Comparison of ENCODE assay signal across 21 mouse cellular contexts in the genomic region with DNA sequence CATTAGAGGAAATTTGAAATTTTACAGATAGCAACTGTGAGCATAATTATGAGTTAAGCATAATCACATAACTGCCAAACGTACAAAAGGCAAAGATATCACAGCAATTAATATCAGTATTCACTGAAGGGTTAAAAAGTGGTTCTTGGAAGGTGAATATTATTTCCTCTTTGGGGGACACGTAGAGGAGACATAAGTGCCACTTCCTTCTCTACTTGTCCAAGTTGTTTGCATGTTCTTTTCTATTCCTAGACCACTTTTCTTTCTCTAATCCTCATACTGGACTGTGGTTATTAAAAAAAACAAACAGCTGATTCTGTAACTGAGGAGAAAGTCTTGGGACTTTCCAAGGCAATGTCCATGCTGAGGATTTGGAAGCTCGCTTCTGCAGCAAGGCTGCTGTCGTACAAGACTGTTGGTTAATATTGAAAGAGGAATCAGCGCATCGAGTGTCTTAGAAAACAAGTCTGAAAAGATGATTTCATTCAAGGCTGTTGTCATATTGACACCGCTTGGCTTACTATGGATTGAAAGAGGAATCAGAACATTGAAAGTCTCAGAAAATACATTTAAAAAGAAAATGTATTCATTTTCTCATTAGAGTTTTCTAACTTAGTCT.
"Had no signal": no experiment of that assay in that cellular context is flagged by ENCODE, and none has a peak within 500 bp of the region (broad histone marks: within the 10 kb centered on the region; RNA-seq: fewer than 3 reads in every experiment).

No protein-coding gene starts in this region.

- H3K27me3 ChIP-seq: liver, embryonic 15.5 days; lung, embryonic 15.5 days; midbrain, embryonic 15.5 days; neural tube, embryonic 12.5 days; neural tube, embryonic 15.5 days had no signal

- H3K9me3 ChIP-seq: liver, embryonic 15.5 days; lung, embryonic 15.5 days; midbrain, embryonic 15.5 days; neural tube, embryonic 12.5 days; neural tube, embryonic 15.5 days had no signal

- H3K9ac ChIP-seq: liver, embryonic 15.5 days; lung, embryonic 15.5 days; midbrain, embryonic 15.5 days; neural tube, embryonic 12.5 days; neural tube, embryonic 15.5 days had no signal

- DNase-seq: kidney, adult 18-20 months; kidney, adult 9 months; kidney, postnatal 25 days; layer of hippocampus, postnatal 36 days; lung, adult 18-20 months; lung, postnatal 10 days; lung, postnatal 36 days; right cerebral cortex, adult 18-20 months; right cerebral cortex, postnatal 14 days; right cerebral cortex, postnatal 4 days; thymus, postnatal 25 days had no signal

- H3K4me2 ChIP-seq: liver, embryonic 11.5 days; liver, embryonic 15.5 days; lung, embryonic 15.5 days; midbrain, embryonic 11.5 days; midbrain, embryonic 15.5 days; neural tube, embryonic 12.5 days; neural tube, embryonic 15.5 days had no signal

- H3K4me1 ChIP-seq: liver, embryonic 15.5 days; lung, embryonic 15.5 days; midbrain, embryonic 15.5 days; neural tube, embryonic 12.5 days; neural tube, embryonic 15.5 days had no signal

- H3K27ac ChIP-seq: kidney, postnatal 0 days; layer of hippocampus, adult 2 months; left cerebral cortex, adult 2 months; liver, embryonic 15.5 days; lung, embryonic 15.5 days; midbrain, embryonic 15.5 days; neural tube, embryonic 12.5 days; neural tube, embryonic 15.5 days had no signal

- ATAC-seq: midbrain, embryonic 15.5 days had no signal

- H3K4me3 ChIP-seq: layer of hippocampus, adult 2 months; left cerebral cortex, adult 2 months; liver, embryonic 15.5 days; lung, embryonic 15.5 days; midbrain, embryonic 15.5 days; neural tube, embryonic 12.5 days; neural tube, embryonic 15.5 days had no signal

- H3K36me3 ChIP-seq: liver, embryonic 15.5 days; lung, embryonic 15.5 days; midbrain, embryonic 15.5 days; neural tube, embryonic 12.5 days; neural tube, embryonic 15.5 days had no signal
